Mouse (Mus musculus) liver, embryonic 14.5 days (tissue): ENCODE measurements around the gene Prkcb. TPM values are rescaled to one million over a fixed set of nuclear protein-coding genes. Genes with fewer than 3 reads are reported as not detected.
A peak's percentile ranks its signal among the peaks of the same experiment; 100 is the strongest.

Experiments
- ATAC-seq: fragments of 200-750 bp; cut with Nextera tagmentation; 2 replicates; pipeline ENCODE4 v1.8.0; 2017; ENCODE audit warnings: moderate number of reproducible peaks, mild to moderate bottlenecking, moderate library complexity; ENCODE audit not compliant: insufficient read depth
- DNase-seq, 3 experiments: peaks; one replicate each; pipeline ENCODE4 v3.0.0-alpha.2; 2012 to 2013; ENCODE audit warnings: low read depth in 3 of 3, low spot score in 3 of 3
- H3K27ac ChIP-seq: fragments of 300-500 bp; sonication (generic); 2 replicates; pipeline ENCODE4 v1.5.1; 2014; ENCODE audit warnings: moderate library complexity, mild to moderate bottlenecking, control low read depth, inconsistent platforms
- H3K27me3 ChIP-seq: fragments of 300-500 bp; sonication (generic); 2 replicates; pipeline ENCODE4 v1.6.1; 2014; ENCODE audit warnings: mild to moderate bottlenecking, low read length, moderate library complexity; ENCODE audit not compliant: control insufficient read depth, insufficient read depth
- H3K36me3 ChIP-seq: fragments of 300-500 bp; sonication (generic); replicated peaks from 2 replicates; pipeline ENCODE4 v1.6.1; 2014; ENCODE audit warnings: low read depth; ENCODE audit not compliant: control insufficient read depth, insufficient read depth
- H3K4me1 ChIP-seq, 2 experiments: fragments of 200-500 bp in 1 of 2; fragments of 300-500 bp in 1 of 2; sonication (generic) in 1 of 2; replicated peaks; 2 replicates each; pipeline ENCODE4 v1.6.1; 2012 to 2014; ENCODE audit warnings: antibody characterized with exemption in 1 of 2, inconsistent platforms in 1 of 2, low read length in 1 of 2; ENCODE audit not compliant: control insufficient read depth in 2 of 2, insufficient read depth in 2 of 2
- H3K4me2 ChIP-seq: fragments of 300-500 bp; sonication (generic); 2 replicates; pipeline ENCODE4 v1.6.1; 2014; ENCODE audit warnings: low read depth, mild to moderate bottlenecking, control low read depth, moderate library complexity
- H3K4me3 ChIP-seq, 2 experiments: fragments of 200-500 bp in 1 of 2; fragments of 300-500 bp in 1 of 2; sonication (generic) in 1 of 2; 2 replicates each; pipeline ENCODE4 v1.5.1; 2012 to 2014; ENCODE audit warnings: low read depth in 2 of 2, low read length in 2 of 2, mild to moderate bottlenecking in 2 of 2, control low read depth in 1 of 2, inconsistent platforms in 1 of 2, moderate library complexity in 1 of 2; ENCODE audit not compliant: insufficient read depth in 1 of 2
- H3K9ac ChIP-seq: fragments of 300-500 bp; sonication (generic); replicated peaks from 2 replicates; pipeline ENCODE4 v1.6.1; 2014; ENCODE audit warnings: mild to moderate bottlenecking, control low read depth, moderate library complexity
- H3K9me3 ChIP-seq: fragments of 300-500 bp; sonication (generic); 2 replicates; pipeline ENCODE4 v1.6.1; 2016; ENCODE audit warnings: low read length, mixed read lengths; ENCODE audit not compliant: control insufficient read depth
- CTCF ChIP-seq: IDR thresholded peaks from 2 replicates; pipeline ENCODE4 v1.5.1; 2016; ENCODE audit warnings: antibody characterized with exemption, low read depth, control low read depth
- EP300 ChIP-seq: IDR thresholded peaks from 2 replicates; pipeline ENCODE4 v1.6.1; 2016; ENCODE audit warnings: antibody characterized with exemption, low read depth
- WGBS: fragments of 180-500 bp; shearing (Covaris S2); extraction: QIAGEN DNeasy Blood & Tissue Kit; methylation state at CpG from one replicate; pipeline ENCODE4 v1.1.7; 2014; ENCODE audit not compliant: insufficient replicate concordance; 5-methylcytosine and 5-hydroxymethylcytosine counted together
- polyA plus RNA-seq, 2 experiments: library from polyadenylated mRNA; depleted of rRNA in 1 of 2; stranded (reverse) in 1 of 2; unstranded in 1 of 2; fragments of >200 nt; fragmentation: Nextera tagmentation in 1 of 2; extraction: Ambion mirVana in 1 of 2; gene quantifications; 2 replicates each; pipeline versions ENCODE4 v1.2.1 to v1.2.3; 2012 to 2014

Gene Prkcb
- polyA plus RNA-seq, 2 experiments: 1.6 to 2.3 TPM

DNA sequence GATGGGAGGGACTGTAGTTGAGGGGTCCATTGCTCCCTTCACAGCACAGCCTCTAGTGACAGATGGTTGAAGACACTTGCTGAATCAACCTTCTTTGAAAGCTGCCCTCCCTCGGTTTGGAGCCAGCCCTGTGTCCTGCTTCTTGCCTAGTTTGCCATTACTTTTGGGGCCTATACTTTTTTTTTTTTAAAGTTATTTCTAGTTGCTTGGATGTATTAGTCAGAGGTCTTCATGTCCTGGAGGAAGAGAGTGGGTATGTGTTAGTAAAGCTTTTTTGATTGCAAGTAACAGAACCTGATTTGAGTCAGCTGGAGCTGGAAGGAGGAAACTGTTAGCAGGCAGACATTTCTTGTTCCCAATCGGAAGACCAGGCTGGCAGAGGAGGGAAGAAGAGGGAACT, 62.2 kb downstream of the Prkcb start:
- H3K9me3 ChIP-seq: no peaks in the 10 kb centered on the region
- H3K4me2 ChIP-seq: no peak overlapping the region
- no peak for ATAC-seq
- no peak overlapping the region for H3K27ac ChIP-seq
- no peak for TF ChIP-seq CTCF
- no peak for TF ChIP-seq EP300
- no peak for DNase-seq
- no peak overlapping the region for H3K4me3 ChIP-seq
- no peaks in the 10 kb centered on the region; a peak in 1 of 4 replicates for H3K4me1 ChIP-seq
- no peaks in the 10 kb centered on the region for H3K27me3 ChIP-seq
- H3K9ac ChIP-seq: no peak overlapping the region
- WGBS: 44% methylated on average over 2 of the region's 2 CpGs
- H3K36me3 ChIP-seq: no peaks in the 10 kb centered on the region

DNA sequence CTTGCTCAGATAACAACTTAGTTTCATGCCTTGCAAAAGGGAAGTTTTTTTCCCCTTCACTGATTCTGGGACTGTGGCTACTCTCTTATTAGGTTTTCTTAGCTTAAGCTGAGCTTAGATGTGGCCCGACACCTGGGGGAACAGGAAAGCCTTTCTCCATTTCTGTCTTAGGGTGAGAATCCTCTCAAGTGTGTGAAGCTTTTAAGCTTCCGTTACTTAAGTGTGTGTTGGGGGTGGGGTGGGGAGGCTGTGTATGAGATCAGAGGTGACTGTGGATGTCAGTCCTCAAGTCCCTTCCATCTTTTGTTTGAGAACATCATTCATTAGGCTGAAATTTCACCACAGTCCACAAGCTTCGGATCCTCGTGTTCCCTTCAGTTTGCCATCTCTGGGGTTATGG, 63.3 kb downstream of the Prkcb start:
- TF ChIP-seq CTCF: no peak
- no peak for TF ChIP-seq EP300
- Histone ChIP-seq H3K4me2 (no peak overlapping the region), H3K36me3 (no peaks in the 10 kb centered on the region), H3K27me3 (no peaks in the 10 kb centered on the region), H3K4me1 (no peaks in the 10 kb centered on the region; a peak in 1 of 4 replicates), H3K27ac (no peak overlapping the region), H3K9ac (no peak overlapping the region), H3K4me3 (no peak overlapping the region), H3K9me3 (no peaks in the 10 kb centered on the region)
- DNase-seq: no peak
- 53% methylated on average over 4 of the region's 4 CpGs for WGBS
- ATAC-seq: no peak

DNA sequence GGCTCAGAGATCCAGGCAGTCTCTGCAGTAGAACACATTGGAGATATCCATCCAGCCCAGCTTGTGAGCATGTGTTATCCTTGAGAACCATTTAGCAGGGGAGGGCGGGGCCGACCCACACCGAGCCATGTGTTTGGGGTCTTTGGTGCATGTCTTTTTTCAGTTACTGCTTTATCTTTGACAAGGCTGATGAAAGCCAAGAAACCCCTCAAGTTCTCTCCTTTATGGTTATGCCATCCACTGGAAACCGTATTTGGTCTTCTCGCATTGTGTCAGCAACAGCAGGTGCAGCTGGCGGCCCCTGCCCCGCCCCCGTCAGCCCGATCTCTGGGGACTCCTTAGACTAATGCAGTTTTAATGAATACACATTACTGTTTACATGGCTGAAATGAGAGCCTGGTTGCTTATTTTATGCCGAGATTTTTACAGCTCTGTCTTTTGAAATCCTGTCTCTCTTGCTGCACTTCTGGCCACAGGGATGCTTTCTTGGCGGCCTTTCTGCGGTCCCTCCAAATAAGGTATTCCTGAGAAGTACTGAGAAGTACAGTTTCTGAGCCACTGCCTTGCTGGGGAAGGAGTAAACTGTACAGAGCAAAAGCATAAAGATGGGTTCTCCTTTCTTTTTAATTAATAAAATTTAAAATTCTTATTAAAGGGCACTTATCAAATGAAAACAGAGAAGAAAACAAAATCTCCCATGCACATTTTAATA, 64.2 kb downstream of the Prkcb start:
- H3K27ac ChIP-seq: no peak overlapping the region
- no peaks in the 10 kb centered on the region; a peak in 1 of 4 replicates for H3K4me1 ChIP-seq
- H3K4me3 ChIP-seq: no peak overlapping the region
- H3K4me2 ChIP-seq: no peak overlapping the region
- 58% methylated on average over 12 of the region's 12 CpGs for WGBS
- ATAC-seq (peak; percentile 39; the same call in 1 of the 2 replicates), DNase-seq (no peak)
- H3K9me3 ChIP-seq: no peaks in the 10 kb centered on the region
- TF ChIP-seq CTCF (no peak), EP300 (no peak)
- H3K9ac ChIP-seq: no peak overlapping the region
- no peaks in the 10 kb centered on the region for H3K36me3 ChIP-seq
- no peaks in the 10 kb centered on the region for H3K27me3 ChIP-seq

DNA sequence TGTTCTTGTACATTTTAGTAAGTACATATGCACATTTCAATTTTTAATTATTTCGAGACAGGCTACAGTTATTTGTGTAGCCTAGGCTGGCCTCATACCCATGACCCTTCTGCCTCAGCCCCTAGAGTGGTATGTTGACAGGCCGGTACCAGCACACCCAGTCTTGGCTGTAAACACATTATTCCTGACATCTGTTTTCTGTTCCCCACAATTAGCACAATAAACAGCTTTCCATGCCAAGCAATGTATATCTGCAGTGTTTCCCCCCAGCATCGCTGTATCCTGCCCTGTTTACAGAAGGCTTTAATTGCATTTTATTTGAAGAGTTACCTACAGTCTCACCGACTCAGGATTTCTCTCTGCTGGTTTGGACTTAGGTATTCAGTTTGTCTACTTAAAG, 64.8 kb downstream of the Prkcb start:
- ATAC-seq (no peak), DNase-seq (no peak)
- 59% methylated on average over 4 of the region's 4 CpGs for WGBS
- no peak overlapping the region for H3K4me3 ChIP-seq
- no peaks in the 10 kb centered on the region for H3K9me3 ChIP-seq
- no peak for TF ChIP-seq CTCF
- TF ChIP-seq EP300: no peak
- H3K9ac ChIP-seq: no peak overlapping the region
- H3K27me3 ChIP-seq: no peaks in the 10 kb centered on the region
- H3K4me1 ChIP-seq: no peaks in the 10 kb centered on the region
- H3K36me3 ChIP-seq: no peaks in the 10 kb centered on the region
- no peak overlapping the region for H3K27ac ChIP-seq
- no peak overlapping the region for H3K4me2 ChIP-seq

DNA sequence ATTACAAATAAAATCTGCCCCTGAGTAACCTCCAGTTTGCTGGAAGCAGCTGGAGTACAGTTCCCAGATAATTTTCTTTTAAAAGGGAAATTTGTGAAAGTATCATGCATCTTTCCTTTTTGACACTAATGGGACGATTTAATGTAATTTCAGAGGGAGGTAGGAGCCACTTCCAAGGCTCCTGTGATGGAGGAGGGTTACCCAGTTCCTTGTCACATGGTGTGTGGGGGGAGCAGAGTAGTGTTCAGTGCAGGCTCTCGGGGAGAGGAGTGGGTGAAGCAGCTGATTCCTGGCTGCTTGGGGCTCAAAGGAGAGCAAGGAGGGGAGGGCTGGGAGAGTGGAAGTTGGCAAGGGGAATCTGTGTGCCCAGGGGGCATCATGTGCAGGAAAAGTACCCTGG, 68.4 kb downstream of the Prkcb start:
- H3K4me1 ChIP-seq: no peaks in the 10 kb centered on the region
- H3K27me3 ChIP-seq: no peaks in the 10 kb centered on the region
- ATAC-seq: no peak
- H3K27ac ChIP-seq: no peak overlapping the region
- WGBS: 35% methylated on average over 2 of the region's 2 CpGs
- H3K9me3 ChIP-seq: no peaks in the 10 kb centered on the region
- no peak overlapping the region for H3K4me3 ChIP-seq
- H3K9ac ChIP-seq: no peak overlapping the region
- no peak for DNase-seq
- TF ChIP-seq EP300: no peak
- TF ChIP-seq CTCF: no peak
- H3K4me2 ChIP-seq: no peak overlapping the region
- no peaks in the 10 kb centered on the region for H3K36me3 ChIP-seq
